Mouse (Mus musculus): ENCODE results near the gene A630089N07Rik.
A peak's percentile ranks its signal among the peaks of the same experiment; 100 is the strongest.

A630089N07Rik gene

GRCm38 (mm10) chr16:97962151-97962948 lies 119.9 kb downstream of the A630089N07Rik start, which contains the start of the genes C2cd2 and Zbtb21:
Gene C2cd2, minus strand, starts transcription at chr16:97962598.
Gene Zbtb21, minus strand, starts transcription at chr16:97962622.
- DNase-seq (ENCODE audit: low spot score) = peak; percentile 97

DNA sequence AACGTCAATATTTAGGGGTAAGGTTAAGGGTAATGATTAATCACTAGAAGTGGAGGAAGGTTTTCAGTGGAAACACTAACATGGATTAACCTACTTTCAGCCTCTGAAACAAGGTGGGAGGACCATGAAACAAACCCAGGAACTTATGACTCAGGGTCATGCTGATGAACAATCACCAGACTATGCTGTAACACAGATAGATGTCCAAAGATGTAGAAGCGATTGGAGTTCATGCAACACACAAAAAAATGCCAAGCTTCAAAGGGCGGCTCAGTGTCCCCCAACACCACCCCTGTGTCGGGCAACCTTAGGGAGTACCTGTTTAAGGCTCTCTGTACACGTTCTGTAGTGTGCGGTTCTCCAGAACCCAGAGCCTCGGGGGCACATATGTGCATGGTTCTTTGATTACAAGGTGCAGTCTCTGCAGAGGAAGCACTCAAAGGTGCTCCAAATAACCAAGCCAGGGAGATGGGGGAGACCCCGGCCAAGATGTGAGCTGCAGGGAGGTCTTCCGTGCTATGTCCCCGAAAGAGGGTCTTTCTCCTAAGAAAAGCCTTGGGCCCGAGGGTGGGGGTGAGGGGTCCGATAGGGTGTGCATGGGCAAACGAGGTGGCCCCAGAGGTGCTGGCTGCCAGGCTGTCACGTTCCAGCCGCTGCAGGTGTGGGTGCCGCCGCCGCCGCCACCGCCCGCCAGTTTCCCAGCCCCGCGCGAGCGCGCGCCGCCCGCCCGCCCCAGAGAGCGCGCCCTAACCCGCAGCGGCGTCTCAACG lies 120.7 kb downstream of the A630089N07Rik start:
- peak; percentile 6 for DNase-seq (ENCODE audit: low spot score)

GRCm38 (mm10) chr16:97960348-97960747 lies 121.9 kb downstream of the A630089N07Rik start:
- DNase-seq (ENCODE audit: low spot score) = no peak

- DNase-seq (ENCODE audit: low spot score) = no peak
Observed at GRCm38 (mm10) chr16:97958401-97958973, 123.8 kb downstream of the A630089N07Rik start.

DNA sequence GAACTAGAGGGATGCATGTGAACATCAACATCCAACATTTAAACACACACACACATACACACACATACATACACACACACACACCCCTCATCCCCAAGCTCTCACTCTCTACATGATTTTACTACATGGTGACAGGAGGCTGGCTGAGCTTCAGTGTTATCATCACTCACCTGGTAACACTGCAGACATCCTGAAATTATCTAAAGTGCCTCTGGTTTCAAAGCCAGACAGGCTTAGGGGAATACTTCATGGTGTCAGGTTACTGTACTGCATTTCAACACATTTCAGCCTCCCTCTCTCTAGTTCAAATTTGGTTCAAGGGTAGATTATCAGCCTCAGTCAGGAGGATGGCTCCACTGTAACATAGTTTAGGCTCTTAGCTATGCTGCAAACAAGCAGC lies 124.6 kb downstream of the A630089N07Rik start:
- no peak for DNase-seq (ENCODE audit: low spot score)

- no peak for DNase-seq (ENCODE audit: low spot score)
Observed at GRCm38 (mm10) chr16:97956011-97956410, 126.2 kb downstream of the A630089N07Rik start.

- DNase-seq (ENCODE audit: low spot score) = no peak
Observed at GRCm38 (mm10) chr16:97953300-97953699, 128.9 kb downstream of the A630089N07Rik start.

- no peak for DNase-seq (ENCODE audit: low spot score)
Observed at GRCm38 (mm10) chr16:97952801-97953200, 129.4 kb downstream of the A630089N07Rik start.

- no peak for DNase-seq (ENCODE audit: low spot score)
Observed at GRCm38 (mm10) chr16:97952371-97952770, 129.9 kb downstream of the A630089N07Rik start.
